8 mouse cellular contexts compared by ENCODE assay signal in genomic region chr7:101320399-101321217, GRCm38 (mm10). TPM values are rescaled to one million over a fixed set of nuclear protein-coding genes. Genes with fewer than 3 reads are reported as not detected.
A peak's percentile ranks its signal among the peaks of the same experiment; 100 is the strongest.
DNase-seq lines count a peak whose midpoint lies in the region; ATAC-seq and TF ChIP-seq lines count a peak whose summit lies in the region.

No protein-coding gene starts in this region.

- peaks cover 51% of the 10 kb centered on the region for H3K4me1 ChIP-seq in heart, embryonic 15.5 days (replicated peaks)
- H3K4me1 ChIP-seq in midbrain, embryonic 12.5 days: peaks cover 14% of the 10 kb centered on the region

- DNase-seq in cerebellum, adult 8-10 months: peak; percentile 62
- no peak for DNase-seq in cerebellum, postnatal 4 days (ENCODE audit: low spot score in 2 of 2)
- peak; percentile 65 for DNase-seq in cerebellum, adult 9-11 months
- DNase-seq in kidney, postnatal 14 days: peak; percentile 83
- no peak for DNase-seq in layer of hippocampus, adult 18-20 months (ENCODE audit: low spot score in 2 of 2)

- no peaks in the 10 kb centered on the region for H3K27me3 ChIP-seq in C2C12 (ENCODE audit: control insufficient read depth, insufficient read depth, insufficient read length)
- peaks cover 8% of the 10 kb centered on the region; the same call in 1 of the 2 replicates for H3K27me3 ChIP-seq in heart, embryonic 15.5 days
- peaks cover 68% of the 10 kb centered on the region for H3K27me3 ChIP-seq in midbrain, embryonic 12.5 days

- no peaks in the 10 kb centered on the region for H3K79me3 ChIP-seq in C2C12 (ENCODE audit: low read depth)

- peak overlapping the region; percentile 76 for H3K9ac ChIP-seq in heart, embryonic 15.5 days
- H3K9ac ChIP-seq in midbrain, embryonic 12.5 days (replicated peaks): peak overlapping the region; percentile 84

- H3K79me2 ChIP-seq in C2C12 (ENCODE audit: control insufficient read depth, insufficient read depth): no peaks in the 10 kb centered on the region

- WGBS in heart, embryonic 15.5 days: 6% methylated on average over 31 of the region's 37 CpGs
- 6% methylated on average over 27 of the region's 37 CpGs for whole genome bisulfite sequencing in midbrain, embryonic 12.5 days

- peak overlapping the region; percentile 53 for H3K27ac ChIP-seq in heart, embryonic 15.5 days
- H3K27ac ChIP-seq in midbrain, embryonic 12.5 days (replicated peaks): no peak overlapping the region

- H3K36me3 ChIP-seq in C2C12 (ENCODE audit: control insufficient read depth, insufficient read depth): no peaks in the 10 kb centered on the region
- H3K36me3 ChIP-seq in heart, embryonic 15.5 days: no peaks in the 10 kb centered on the region
- H3K36me3 ChIP-seq in midbrain, embryonic 12.5 days: no peaks in the 10 kb centered on the region

- peak overlapping the region; percentile 14 for H3K4me3 ChIP-seq in C2C12 (ENCODE audit: insufficient read depth, poor library complexity, severe bottlenecking)
- H3K4me3 ChIP-seq in heart, embryonic 15.5 days: peak overlapping the region; percentile 80
- peak overlapping the region; percentile 87 for H3K4me3 ChIP-seq in midbrain, embryonic 12.5 days

- TF ChIP-seq CTCF in C2C12 (IDR thresholded peaks at IDR 0.05; ENCODE audit: control insufficient read depth, insufficient read depth, insufficient read length): no peak

- H3K4me2 ChIP-seq in heart, embryonic 15.5 days: peak overlapping the region; percentile 98
- peak overlapping the region; percentile 99 for H3K4me2 ChIP-seq in midbrain, embryonic 12.5 days (replicated peaks)

- ATAC-seq in heart, embryonic 15.5 days (replicated peaks; ENCODE audit: insufficient number of reproducible peaks, insufficient read depth, low FRiP score, low read depth): peak; percentile 61
- ATAC-seq in midbrain, embryonic 12.5 days (ENCODE audit: low FRiP score, low read depth): peak; percentile 64

- H3K9me3 ChIP-seq in heart, embryonic 15.5 days (replicated peaks): no peaks in the 10 kb centered on the region
- no peaks in the 10 kb centered on the region for H3K9me3 ChIP-seq in midbrain, embryonic 12.5 days

- H3ac ChIP-seq in C2C12 (ENCODE audit: control insufficient read depth, insufficient read length, low read depth): no peak overlapping the region

TF ChIP-seq in C2C12, 6 proteins besides CTCF, POLR2A, EP300 and RAD21:
- TF ChIP-seq USF1 (IDR thresholded peaks at IDR 0.05; ENCODE audit: low read depth): no peak
- TF ChIP-seq MYOG (IDR thresholded peaks at IDR 0.05; ENCODE audit: control insufficient read depth, extremely low read depth, insufficient read length): no peak
- no peak for TF ChIP-seq CEBPB (IDR thresholded peaks at IDR 0.05; ENCODE audit: low read depth)
- TF ChIP-seq MAX (IDR thresholded peaks at IDR 0.05): no peak
- TF ChIP-seq FOSL1 (IDR thresholded peaks at IDR 0.05; ENCODE audit: insufficient read depth, low read length, poor library complexity, severe bottlenecking): no peak
- no peak for TF ChIP-seq MYOD1 (IDR thresholded peaks at IDR 0.05; ENCODE audit: control insufficient read depth, insufficient read length, low read depth)

RNA-seq across cellular contexts. Expression of gene Stard10, which starts 3.7 kb away (rescaled TPM):
- 10.9 TPM for polyA plus RNA-seq in C2C12 (2012; fragmentation: generic; extraction: Trizol)
- polyA plus RNA-seq in heart, embryonic 15.5 days (2015; fragmentation: Nextera tagmentation; extraction: Ambion mirVana): 25.0 and 32.9 TPM in 2 replicates
- polyA plus RNA-seq in midbrain, embryonic 12.5 days (2016; fragmentation: Nextera tagmentation; extraction: Ambion mirVana): 5.2 and 6.4 TPM in 2 replicates
- total RNA-seq in layer of hippocampus, adult 18-20 months (2021): 10 to 100 TPM; 26.2 to 29.7 TPM

RNA-seq across cellular contexts. Expression of gene Atg16l2, which starts 18.6 kb away (rescaled TPM):
- 8.3 TPM for polyA plus RNA-seq in C2C12 (2012; fragmentation: generic; extraction: Trizol)
- 28.1 and 30.5 TPM in 2 replicates for polyA plus RNA-seq in heart, embryonic 15.5 days (2015; fragmentation: Nextera tagmentation; extraction: Ambion mirVana)
- polyA plus RNA-seq in midbrain, embryonic 12.5 days (2016; fragmentation: Nextera tagmentation; extraction: Ambion mirVana): 18.5 and 19.3 TPM in 2 replicates
- total RNA-seq in layer of hippocampus, adult 18-20 months (2021): 10 to 100 TPM; 39.4 to 39.6 TPM

RNA-seq across cellular contexts. Expression of gene Arap1, which starts 27.3 kb away (rescaled TPM):
- polyA plus RNA-seq in C2C12 (2012; fragmentation: generic; extraction: Trizol): 21.6 TPM
- polyA plus RNA-seq in heart, embryonic 15.5 days (2015; fragmentation: Nextera tagmentation; extraction: Ambion mirVana): 23.5 and 38.4 TPM in 2 replicates
- polyA plus RNA-seq in midbrain, embryonic 12.5 days (2016; fragmentation: Nextera tagmentation; extraction: Ambion mirVana): 13.3 and 15.0 TPM in 2 replicates
- total RNA-seq in layer of hippocampus, adult 18-20 months (2021): 10 to 100 TPM; 15.4 to 18.0 TPM

Comparison
In these comparisons a context has a peak if more than half of its experiments do, and no peak if none do; other contexts are left out.
1. DNase-seq: peak in cerebellum, adult 8-10 months (single experiment), cerebellum, adult 9-11 months (single experiment) and kidney, postnatal 14 days (single experiment); none in cerebellum, postnatal 4 days (0 of 2) and layer of hippocampus, adult 18-20 months (0 of 2).
2. H3K4me3 ChIP-seq: peak in every context shown above with its lines; median percentile 87 in midbrain, embryonic 12.5 days; 80 in heart, embryonic 15.5 days; 14 in C2C12.